Mouse (Mus musculus) G1E (cell line): ENCODE results near the gene Elmo2.

ENCODE experiments used
- CTCF ChIP-seq: IDR thresholded peaks from 2 replicates; pipeline ENCODE4 v1.5.1; 2012; ENCODE audit warnings: low read depth, low read length, inconsistent platforms, mixed read lengths
- GATA1 ChIP-seq: IDR thresholded peaks from 2 replicates; pipeline ENCODE4 v1.6.1; 2012; ENCODE audit warnings: borderline replicate concordance, low read length, inconsistent platforms, mixed read lengths
- GATA2 ChIP-seq: IDR thresholded peaks from 2 replicates; pipeline ENCODE4 v1.6.1; 2012; ENCODE audit warnings: low read depth, low read length, inconsistent platforms, borderline replicate concordance

DNA sequence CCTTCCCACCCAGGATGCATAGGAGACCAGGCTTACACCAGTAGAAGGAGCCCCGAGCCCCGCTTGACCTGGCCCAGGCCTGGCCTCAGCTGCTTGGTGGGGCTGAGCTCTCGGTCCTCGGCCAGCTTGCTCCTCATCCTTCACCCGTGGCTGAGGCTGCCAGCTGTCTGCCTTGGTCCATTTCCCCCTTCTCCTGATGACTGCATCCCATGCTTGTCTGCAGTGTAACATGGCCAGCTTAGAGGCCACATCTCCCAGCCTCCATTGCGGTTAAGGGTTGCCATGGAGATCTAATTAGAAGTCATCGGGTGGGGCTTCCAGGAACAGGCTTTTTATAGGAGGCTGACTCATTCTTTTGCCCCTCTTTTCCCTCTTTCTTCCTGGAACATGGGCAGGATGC lies 62.4 kb downstream of the Elmo2 start:
- no peak for TF ChIP-seq CTCF
- TF ChIP-seq GATA1 = no peak
- TF ChIP-seq GATA2 = no peak
